Mouse (Mus musculus) CH12.LX (cell line): ENCODE results near the gene Tinagl1. TPM values are rescaled to one million over a fixed set of nuclear protein-coding genes. Genes with fewer than 3 reads are reported as not detected.

Experiments
- DNase-seq: peaks from one replicate; pipeline ENCODE4 v3.0.0-alpha.2; 2013; ENCODE audit errors: extremely low read depth
- H3K27ac ChIP-seq: 2 replicates; pipeline ENCODE4 v1.5.1; 2012; ENCODE audit warnings: low read depth, mild to moderate bottlenecking, control low read depth, moderate library complexity; ENCODE audit not compliant: insufficient read depth
- H3K27me3 ChIP-seq: replicated peaks from 2 replicates; pipeline ENCODE3; 2012; ENCODE audit warnings: inconsistent platforms
- H3K36me3 ChIP-seq, 2 experiments: replicated peaks in 1 of 2; 2 replicates each; pipeline versions ENCODE3 to v1.6.1; 2012; ENCODE audit warnings: inconsistent platforms in 1 of 2, low read length in 1 of 2, mild to moderate bottlenecking in 1 of 2, mixed read lengths in 1 of 2, moderate library complexity in 1 of 2; ENCODE audit not compliant: control insufficient read depth in 1 of 2, insufficient read depth in 1 of 2
- H3K4me1 ChIP-seq, 2 experiments: 2 replicates each; pipeline ENCODE4 v1.6.1; 2012; ENCODE audit warnings: inconsistent platforms in 1 of 2, moderate library complexity in 1 of 2; ENCODE audit not compliant: insufficient read depth in 2 of 2, control insufficient read depth in 1 of 2
- H3K4me2 ChIP-seq: 2 replicates; pipeline ENCODE4 v1.6.1; 2012; ENCODE audit warnings: low read depth, mild to moderate bottlenecking, control low read depth; ENCODE audit not compliant: poor library complexity, insufficient read depth, severe bottlenecking
- H3K4me3 ChIP-seq, 3 experiments: fragments of 150-350 bp in 1 of 3; sonication (generic) in 1 of 3; replicated peaks in 1 of 3; 2 replicates each; pipeline versions ENCODE3 to v1.5.1; 2011 to 2012; ENCODE audit warnings: low read depth in 2 of 3, low read length in 2 of 3, mild to moderate bottlenecking in 2 of 3, moderate library complexity in 2 of 3, control low read depth in 1 of 3, improper control_type of control experiment in 1 of 3, inconsistent platforms in 1 of 3, mixed read lengths in 1 of 3; ENCODE audit not compliant: poor library complexity in 1 of 3
- H3K79me2 ChIP-seq: replicated peaks from 2 replicates; pipeline ENCODE4 v1.6.1; 2012; ENCODE audit warnings: mild to moderate bottlenecking, moderate library complexity; ENCODE audit not compliant: control insufficient read depth, poor library complexity, insufficient read depth, severe bottlenecking; ENCODE audit errors: extremely low read depth
- H3K9ac ChIP-seq: 2 replicates; pipeline ENCODE4 v1.6.1; 2012; ENCODE audit warnings: low read depth, mild to moderate bottlenecking, control low read depth, moderate library complexity; ENCODE audit not compliant: insufficient read depth
- H3K9me3 ChIP-seq: replicated peaks from 2 replicates; pipeline ENCODE3; 2012; ENCODE audit warnings: low read length, inconsistent platforms, mixed read lengths
- CHD1 ChIP-seq: IDR thresholded peaks from 2 replicates; pipeline ENCODE4 v1.6.1; 2012; ENCODE audit warnings: low read depth, low read length, improper control_type of control experiment, inconsistent platforms
- ELF1 ChIP-seq: IDR thresholded peaks from 2 replicates; pipeline ENCODE4 v1.6.1; 2014; ENCODE audit warnings: low read depth, mild to moderate bottlenecking, inconsistent platforms, low read length, improper control_type of control experiment
- GABPA ChIP-seq: IDR thresholded peaks from 2 replicates; pipeline ENCODE4 v1.6.1; 2012; ENCODE audit warnings: low read depth, low read length, improper control_type of control experiment, inconsistent platforms; ENCODE audit not compliant: insufficient replicate concordance
- HCFC1 ChIP-seq: IDR thresholded peaks from 2 replicates; pipeline ENCODE4 v1.6.1; 2012; ENCODE audit warnings: low read depth, mild to moderate bottlenecking, inconsistent platforms, low read length, improper control_type of control experiment
- JUN ChIP-seq: IDR thresholded peaks from 2 replicates; pipeline ENCODE4 v1.6.1; 2011; ENCODE audit warnings: low read depth, mild to moderate bottlenecking, low read length, improper control_type of control experiment, moderate library complexity; ENCODE audit not compliant: insufficient read depth
- JUND ChIP-seq: conservative IDR thresholded peaks from 2 replicates; pipeline ENCODE4 v1.6.1; 2011; ENCODE audit warnings: low read depth, low read length, improper control_type of control experiment
- KAT2A ChIP-seq: IDR thresholded peaks from 2 replicates; pipeline ENCODE4 v1.6.1; 2012; ENCODE audit warnings: low read length, improper control_type of control experiment, inconsistent platforms; ENCODE audit not compliant: insufficient replicate concordance
- NELFE ChIP-seq: IDR thresholded peaks from 2 replicates; pipeline ENCODE4 v1.6.1; 2011; ENCODE audit warnings: low read depth, low read length, improper control_type of control experiment
- PAX5 ChIP-seq: IDR thresholded peaks from 2 replicates; pipeline ENCODE4 v1.6.1; 2012; ENCODE audit warnings: low read length, inconsistent platforms, mixed read lengths
- RCOR1 ChIP-seq: conservative IDR thresholded peaks from 2 replicates; pipeline ENCODE4 v1.6.1; 2012; ENCODE audit warnings: low read depth, mild to moderate bottlenecking, inconsistent platforms, low read length, improper control_type of control experiment
- SIN3A ChIP-seq: IDR thresholded peaks from 2 replicates; pipeline ENCODE4 v1.6.1; 2012; ENCODE audit warnings: low read length, improper control_type of control experiment, inconsistent platforms
- USF1 ChIP-seq: IDR thresholded peaks from 2 replicates; pipeline ENCODE4 v1.6.1; 2014; ENCODE audit warnings: low read depth, mild to moderate bottlenecking, inconsistent platforms, low read length, improper control_type of control experiment
- ZC3H11A ChIP-seq: IDR thresholded peaks from 2 replicates; pipeline ENCODE4 v1.6.1; 2012; ENCODE audit warnings: low read depth, mild to moderate bottlenecking, inconsistent platforms, low read length, improper control_type of control experiment
- ZMIZ1 ChIP-seq: IDR thresholded peaks from 2 replicates; pipeline ENCODE4 v1.6.1; 2012; ENCODE audit warnings: low read depth, mild to moderate bottlenecking, inconsistent platforms, low read length, improper control_type of control experiment
- ZNF384 ChIP-seq: IDR thresholded peaks from 2 replicates; pipeline ENCODE4 v1.6.1; 2012; ENCODE audit warnings: low read depth, low read length, improper control_type of control experiment, inconsistent platforms
- dilution Hi-C: fragments of 300-500 bp; cut with MboI; formaldehyde crosslinking; loops from 2 replicates; pipeline ENCODE4 v1.14.3; 2020; ENCODE audit warnings: low sequenced_read_pairs; ENCODE audit not compliant: extremely low pct_unique_long_range_greater_than_20kb, extremely low pct_ligation_motif_present
- in situ Hi-C: fragments of 300-500 bp; cut with MboI; formaldehyde crosslinking; loops from 3 replicates; pipeline ENCODE4 v1.14.3; 2019; ENCODE audit warnings: low sequenced_read_pairs, low pct_ligation_motif_present, low pct_unique_long_range_greater_than_20kb, mixed read lengths
- polyA plus RNA-seq: library from polyadenylated mRNA; unstranded; fragments of >175 nt; gene quantifications from 2 replicates; pipeline ENCODE4 v1.2.1, GENCODE M21; 2012; ENCODE audit warnings: low read depth; ENCODE audit not compliant: insufficient read length
- total RNA-seq, 2 experiments: library from RNA; depleted of rRNA; stranded (reverse); fragments of 300-350 nt in 1 of 2; fragments of >200 nt in 1 of 2; gene quantifications; 2 replicates each; pipeline ENCODE4 v1.2.3; 2012 to 2014

Tinagl1 gene
- total and polyA plus RNA-seq, 3 experiments: not detected

GRCm38 (mm10) chr4:130167814-130168213 is 7.1 kb downstream of the Tinagl1 start:
- H3K36me3 ChIP-seq: no peaks in the 10 kb centered on the region
- H3K4me2 ChIP-seq: no peak overlapping the region
- in situ Hi-C loops: no loop called here
- no peaks in the 10 kb centered on the region for H3K79me2 ChIP-seq
- no peak overlapping the region for H3K4me3 ChIP-seq
- H3K27me3 ChIP-seq: peaks cover 93% of the 10 kb centered on the region
- TF ChIP-seq USF1 (no peak), ZNF384 (peak; percentile 57)
- TF ChIP-seq, all 38 proteins: peak for 1
- H3K27ac ChIP-seq: no peak overlapping the region
- DNase-seq: no peak
- no peaks in the 10 kb centered on the region for H3K9me3 ChIP-seq
- no peak overlapping the region for H3K9ac ChIP-seq
- peaks cover 6 to 8% of the 10 kb centered on the region in 2 experiments for H3K4me1 ChIP-seq
- dilution Hi-C loops: no loop called here

GRCm38 (mm10) chr4:130167321-130167720 is 7.6 kb downstream of the Tinagl1 start:
- peaks cover 6 to 8% of the 10 kb centered on the region in 2 experiments for H3K4me1 ChIP-seq
- in situ Hi-C loops: no loop called here
- no peak for DNase-seq
- no peak overlapping the region for H3K27ac ChIP-seq
- no peak overlapping the region for H3K4me2 ChIP-seq
- TF ChIP-seq PAX5 (no peak), USF1 (no peak), GABPA (no peak), JUN (no peak), RCOR1 (no peak), ELF1 (no peak), SIN3A (no peak)
- TF ChIP-seq, all 38 proteins: peak for 0
- H3K79me2 ChIP-seq: no peaks in the 10 kb centered on the region
- no peak overlapping the region for H3K4me3 ChIP-seq
- H3K36me3 ChIP-seq: no peaks in the 10 kb centered on the region
- H3K9me3 ChIP-seq: no peaks in the 10 kb centered on the region
- no peak overlapping the region for H3K9ac ChIP-seq
- peaks cover 93% of the 10 kb centered on the region for H3K27me3 ChIP-seq
- dilution Hi-C loops: no loop called here

GRCm38 (mm10) chr4:130166592-130166991 is 8.3 kb downstream of the Tinagl1 start:
- Histone ChIP-seq H3K9me3 (no peaks in the 10 kb centered on the region), H3K4me1 (peaks cover 6 to 8% of the 10 kb centered on the region in 2 experiments), H3K4me3 (no peak overlapping the region), H3K27me3 (peaks cover 92% of the 10 kb centered on the region)
- TF ChIP-seq CHD1: no peak
- TF ChIP-seq NELFE: no peak
- TF ChIP-seq HCFC1: no peak
- TF ChIP-seq KAT2A: no peak
- no peak for TF ChIP-seq GABPA
- no peak for TF ChIP-seq RCOR1
- no peak for TF ChIP-seq ZMIZ1
- no peak for TF ChIP-seq ZC3H11A
- TF ChIP-seq JUND: no peak
- TF ChIP-seq, all 38 proteins: peak for 0
- in situ Hi-C loops: no loop called here
- Histone ChIP-seq H3K27ac (no peak overlapping the region), H3K79me2 (no peaks in the 10 kb centered on the region), H3K4me2 (no peak overlapping the region), H3K36me3 (no peaks in the 10 kb centered on the region), H3K9ac (no peak overlapping the region)
- dilution Hi-C loops: no loop called here
- no peak for DNase-seq
